Mouse (Mus musculus) adrenal gland (tissue): ENCODE data around the gene Noxa1.

Experiments used
- intact Hi-C: fragments of 180-260 bp; cut with DNase I; formaldehyde crosslinking; loops from one replicate; pipeline ENCODE4 v1.15.1; 2025
- long read RNA-seq, 2 experiments: library from polyadenylated mRNA; unstranded; transcript quantifications; one replicate each; pipeline ENCODE4 v2.0.0; 2020; ENCODE audit warnings: borderline replicate concordance in 1 of 2; ENCODE audit not compliant: insufficient replicate concordance in 1 of 2

Gene Noxa1
- long read RNA-seq, experiment 1, result 0 reads
- long read RNA-seq, experiment 2, result 0 reads

DNA sequence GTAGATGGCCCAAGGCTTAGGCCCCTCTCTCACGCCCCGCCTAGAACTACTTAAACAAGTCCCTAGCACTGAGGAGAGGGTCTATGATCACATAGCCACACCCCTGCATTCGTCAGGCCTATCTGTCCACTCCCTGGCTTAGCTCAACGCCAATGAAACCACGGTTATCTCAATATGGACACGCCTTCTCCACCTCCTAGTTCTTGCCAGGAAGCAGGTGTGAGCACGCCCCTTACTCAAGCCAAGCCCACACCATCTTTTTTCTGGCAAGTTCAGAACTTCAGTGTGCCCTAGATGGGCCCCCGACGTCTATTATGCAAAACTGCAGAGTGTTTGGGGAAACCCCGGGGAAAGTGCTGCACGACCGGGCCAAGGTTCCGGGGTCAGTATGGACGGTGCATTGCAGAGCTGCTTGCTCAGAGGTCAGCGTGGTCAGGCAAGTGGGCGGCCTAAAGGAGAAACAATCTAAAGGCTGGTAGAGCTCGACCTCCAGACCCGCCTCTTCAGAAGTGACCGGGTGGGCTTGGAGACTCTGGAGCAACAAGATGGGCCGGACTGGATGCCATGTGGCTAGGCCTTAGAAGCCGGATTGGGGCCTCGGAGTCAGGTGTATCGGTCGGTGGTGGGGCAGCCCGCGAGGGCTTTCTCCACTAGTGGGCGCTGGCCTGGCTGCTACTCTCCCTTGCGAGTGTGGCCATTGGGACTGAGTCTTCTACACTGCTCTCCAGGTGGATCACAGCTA lies at the start of gene Noxa1:
Noxa1 (minus strand) TSS at position 41 of the 742 bp plus-strand sequence.
- intact Hi-C loops, result loop anchor here (10.0 kb wide), 1 partner anchor 220 kb away; the partner anchor contains the start of gene Grin1

DNA sequence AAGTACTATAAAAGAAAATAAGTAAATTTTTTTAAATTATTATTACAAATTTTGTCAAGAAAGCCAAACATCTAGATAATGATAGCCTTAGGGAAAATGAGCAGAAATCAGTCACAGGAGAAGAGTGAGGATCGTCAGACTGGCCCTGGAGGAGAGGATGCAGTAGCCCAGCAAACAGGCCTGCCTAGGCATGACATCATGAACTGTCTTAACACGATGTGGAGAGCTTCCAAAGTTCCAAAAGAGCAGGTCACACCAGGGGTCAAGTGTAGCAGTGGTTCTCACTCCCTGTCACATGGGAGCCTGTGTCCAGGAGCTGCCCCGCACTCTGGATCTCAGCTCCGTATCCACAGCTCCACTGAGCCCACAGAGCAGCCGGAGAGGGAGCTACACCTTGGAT lies 47.0 kb upstream of the Noxa1 start:
- intact Hi-C loops, result no loop called here

DNA sequence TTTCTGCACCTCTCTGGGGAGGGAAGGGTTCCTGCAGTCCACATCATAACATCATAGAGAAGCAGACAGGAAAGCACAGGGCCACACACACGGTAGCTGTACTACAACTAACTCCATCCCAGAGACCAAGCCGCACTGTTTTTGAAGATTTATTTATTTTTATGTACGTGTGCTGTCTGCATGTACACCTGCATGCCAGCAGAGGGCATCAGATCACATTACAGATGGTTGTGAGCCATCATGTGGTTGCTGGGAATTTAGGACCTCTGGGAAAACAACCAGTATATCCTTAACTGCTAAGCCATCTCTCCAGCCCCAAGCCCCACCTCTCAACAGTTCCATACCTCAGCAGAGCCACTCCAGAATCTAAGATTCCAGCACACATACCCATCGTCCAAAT lies 46.2 kb upstream of the Noxa1 start:
- intact Hi-C loops, result no loop called here

DNA sequence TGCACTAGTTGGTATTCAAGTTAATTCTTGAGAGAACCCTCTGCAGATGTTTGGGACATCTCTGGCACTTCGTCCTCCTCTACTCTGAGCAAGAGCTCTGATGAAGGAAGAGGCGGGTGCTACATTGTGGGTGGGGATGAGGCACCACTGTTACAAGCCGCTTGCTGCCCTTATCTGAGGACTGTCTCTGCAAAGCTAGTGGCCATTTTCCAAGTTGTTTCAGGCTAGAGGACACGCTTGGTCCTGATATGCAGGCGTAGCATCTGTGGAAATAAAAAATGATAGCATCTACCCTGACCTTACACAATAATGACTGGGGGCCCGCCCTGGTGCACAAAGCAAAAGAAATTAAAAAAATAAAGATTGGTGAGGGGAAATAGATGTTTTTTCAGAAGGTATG lies 42.9 kb upstream of the Noxa1 start:
- intact Hi-C loops, result no loop called here

DNA sequence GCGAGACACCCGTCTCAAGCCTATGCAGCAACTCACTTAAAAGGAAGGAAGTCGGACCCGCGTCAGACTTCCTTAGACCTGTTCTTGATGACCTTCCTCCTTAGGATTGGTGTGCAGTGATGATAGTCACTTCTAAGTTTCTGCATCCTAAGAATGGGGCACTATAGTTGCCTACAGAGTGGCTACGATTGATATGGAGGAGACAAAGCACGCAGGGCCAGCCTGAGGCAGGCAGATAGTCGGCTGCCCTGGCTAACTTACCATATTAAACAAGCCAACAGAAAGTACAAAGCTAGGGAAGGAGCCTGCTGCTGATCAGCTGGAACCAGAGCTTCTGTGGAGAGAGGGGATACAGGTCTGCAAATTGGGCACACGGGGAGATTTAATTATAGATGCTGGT lies 36.7 kb upstream of the Noxa1 start:
- intact Hi-C loops, result no loop called here

DNA sequence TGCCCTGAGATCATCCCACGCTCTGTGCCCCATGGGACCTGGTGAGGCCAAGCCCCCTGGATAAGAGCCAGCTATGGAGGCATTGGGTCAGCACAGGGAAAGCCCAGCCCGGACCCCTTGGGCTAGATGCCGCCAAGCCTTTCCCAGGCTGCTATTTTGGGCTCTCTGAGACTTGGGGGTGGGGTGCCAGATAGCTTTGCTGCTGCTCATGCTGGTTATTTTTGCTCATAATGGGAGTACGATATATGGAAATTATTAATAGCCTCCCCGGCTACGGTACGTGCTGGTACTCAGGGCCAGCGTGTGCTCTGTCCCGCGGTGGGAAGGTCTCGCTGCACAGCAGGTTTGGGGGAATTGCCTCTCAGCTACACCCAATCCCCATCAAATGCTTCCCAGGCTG lies 33.1 kb upstream of the Noxa1 start:
- intact Hi-C loops, result loop anchor here (5.0 to 10.0 kb wide), 2 partner anchors 34 to 57 kb away; partner anchors contain the start of gene Nrarp

DNA sequence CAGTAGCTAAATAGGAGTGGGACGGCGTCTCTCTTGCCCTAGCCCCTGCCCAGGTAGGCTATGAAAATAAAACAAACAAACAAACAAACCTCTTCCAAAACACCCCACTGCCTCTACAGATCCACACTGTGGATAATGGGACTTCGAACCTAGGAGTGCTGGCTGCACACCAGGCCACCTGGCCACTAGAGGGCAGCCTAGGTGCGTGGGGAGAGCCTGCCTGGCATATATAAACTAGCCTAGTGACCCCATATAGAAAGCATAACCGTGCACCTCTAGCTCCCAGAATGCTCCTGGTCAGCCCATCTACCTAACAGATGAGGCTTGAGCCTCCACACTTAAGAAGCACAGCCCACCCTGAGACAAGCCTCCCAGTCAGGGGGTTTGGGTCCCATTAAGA lies 32.3 kb upstream of the Noxa1 start:
- intact Hi-C loops, result loop anchor here (5.0 to 10.0 kb wide), 2 partner anchors 35 to 58 kb away; partner anchors contain the start of gene Nrarp

DNA sequence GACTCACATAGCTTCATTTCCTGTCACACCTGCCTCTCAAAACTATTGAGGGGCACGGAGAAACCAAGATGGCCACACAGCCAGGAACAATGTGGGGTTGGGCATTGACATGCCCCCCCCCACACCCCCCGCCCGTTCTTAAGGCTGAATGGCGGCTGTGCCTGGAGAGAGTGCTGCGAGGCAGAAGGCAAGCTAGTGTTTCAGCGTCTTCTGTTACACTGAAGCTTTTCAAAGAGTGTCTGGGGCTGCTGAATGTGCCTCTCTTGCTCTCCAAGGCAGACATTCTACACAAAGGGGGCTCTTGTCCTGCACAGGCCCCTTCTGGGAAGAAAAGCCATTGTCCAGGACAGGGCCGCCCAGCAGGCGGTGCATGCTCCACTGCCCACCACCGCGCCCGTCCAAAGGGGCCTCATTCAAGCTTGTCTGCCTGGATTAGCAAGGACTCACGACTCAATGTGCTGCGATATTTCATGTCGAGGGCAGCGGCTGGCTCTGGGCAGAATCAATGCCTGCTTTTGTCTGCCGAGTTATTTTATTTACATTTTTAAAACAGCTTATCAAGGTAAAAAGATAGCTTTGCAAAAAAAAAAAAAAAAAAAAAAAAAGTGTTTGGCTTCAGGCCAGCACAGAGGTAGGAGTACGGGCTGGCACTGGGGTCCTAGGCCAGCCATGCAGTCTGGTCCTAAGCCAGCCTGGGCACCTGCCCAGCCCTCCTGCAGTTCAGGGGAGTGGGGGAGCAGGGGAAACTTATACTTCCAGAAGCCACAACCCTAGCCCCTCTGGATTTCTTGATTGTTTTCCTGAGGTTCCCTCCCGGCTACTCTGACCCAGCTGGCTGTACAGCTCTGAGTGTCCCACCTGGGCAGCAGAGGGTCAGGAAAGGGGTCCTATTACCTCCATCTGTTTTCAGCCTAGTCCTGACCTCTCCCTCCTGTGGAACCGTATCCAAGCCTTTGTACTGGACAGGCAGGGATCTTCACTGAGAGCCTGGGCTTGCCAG lies 31.4 kb upstream of the Noxa1 start:
- intact Hi-C loops, result loop anchor here (5.0 to 10.0 kb wide), 2 partner anchors 36 to 58 kb away; partner anchors contain the start of gene Nrarp

DNA sequence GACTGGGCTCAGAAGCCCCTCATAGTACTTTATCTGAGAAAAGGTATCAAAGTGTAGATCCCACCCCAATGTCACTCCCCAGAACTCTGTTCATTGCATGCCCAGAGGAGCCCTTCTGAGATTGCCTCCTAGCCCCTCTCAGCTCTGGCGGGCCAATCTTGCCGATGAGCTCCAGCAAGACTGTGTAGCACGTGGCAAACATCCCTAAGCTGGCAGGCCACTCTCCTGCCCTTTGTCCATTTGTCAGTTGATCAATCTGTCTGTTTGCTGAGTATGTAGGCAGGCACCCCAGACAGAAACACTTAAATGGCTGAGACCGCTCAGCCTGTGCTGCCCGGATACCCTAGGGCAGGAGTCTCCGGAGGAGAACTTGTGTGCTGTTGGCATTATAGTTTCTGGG lies 30.2 kb upstream of the Noxa1 start:
- intact Hi-C loops, result loop anchor here (5.0 to 10.0 kb wide), 2 partner anchors 37 to 60 kb away; partner anchors contain the start of gene Nrarp

DNA sequence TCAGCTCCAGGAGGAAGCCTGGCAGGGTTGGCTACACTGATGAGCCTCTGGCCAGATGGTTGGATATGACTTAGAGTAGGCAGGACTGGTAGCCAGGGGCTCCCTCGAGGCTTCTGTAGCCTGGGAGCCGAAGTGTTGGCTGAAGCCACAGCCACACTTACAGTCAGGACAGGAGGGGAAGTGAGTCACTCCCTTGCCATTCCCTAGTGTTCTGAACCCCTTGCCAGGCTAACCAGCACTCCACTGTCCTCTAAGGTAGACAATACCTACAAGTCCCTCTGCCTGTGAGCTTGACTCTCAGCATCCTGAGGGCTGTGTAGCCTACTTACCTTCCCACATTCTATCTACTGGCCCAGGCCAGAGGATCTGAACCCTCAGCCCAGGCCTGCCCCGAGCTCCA lies 29.5 kb upstream of the Noxa1 start:
- intact Hi-C loops, result loop anchor here (10.0 kb wide), 1 partner anchor 60 kb away; the partner anchor contains the start of gene Nrarp

DNA sequence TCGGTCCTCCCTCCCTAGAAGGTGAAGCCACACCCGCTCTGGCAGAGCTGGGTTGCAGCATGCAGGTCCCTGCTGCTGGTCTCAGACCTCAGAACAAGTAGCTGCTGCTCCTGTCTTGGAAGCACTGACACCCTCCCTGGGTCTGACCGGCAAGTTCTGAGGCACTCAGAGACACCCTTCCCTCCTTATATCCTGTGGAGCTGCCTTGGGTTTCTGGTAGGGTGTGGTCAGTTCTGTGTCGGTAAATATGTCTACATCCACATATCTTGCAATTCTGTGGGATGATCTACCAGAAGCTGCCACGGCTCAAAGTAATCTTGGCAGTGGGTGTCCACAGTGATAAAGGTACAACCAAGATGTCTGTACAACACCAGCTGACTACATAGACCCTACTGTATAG lies 28.6 kb upstream of the Noxa1 start:
- intact Hi-C loops, result loop anchor here (10.0 kb wide), 1 partner anchor 61 kb away; the partner anchor contains the start of gene Nrarp

DNA sequence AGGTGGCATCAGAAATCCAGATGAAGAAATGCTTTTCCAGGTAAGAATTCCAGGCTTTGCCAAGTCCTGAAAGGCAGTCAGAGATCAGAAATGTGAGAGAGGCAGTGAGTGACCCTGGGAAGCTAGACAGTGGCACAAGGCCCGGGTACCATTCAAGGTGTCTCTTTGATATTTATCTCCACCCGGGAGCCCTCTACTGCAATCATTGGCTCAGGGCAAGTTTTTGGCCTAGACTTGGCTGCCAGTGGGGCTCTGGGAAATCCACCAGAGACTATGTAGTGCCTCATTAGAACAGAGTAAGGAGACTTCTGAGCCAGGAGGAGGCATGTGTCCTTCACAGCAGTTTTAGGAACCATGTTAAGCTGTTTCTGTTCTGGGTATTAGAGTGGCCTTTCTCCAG lies 27.7 kb upstream of the Noxa1 start:
- intact Hi-C loops, result loop anchor here (10.0 kb wide), 1 partner anchor 62 kb away; the partner anchor contains the start of gene Nrarp

DNA sequence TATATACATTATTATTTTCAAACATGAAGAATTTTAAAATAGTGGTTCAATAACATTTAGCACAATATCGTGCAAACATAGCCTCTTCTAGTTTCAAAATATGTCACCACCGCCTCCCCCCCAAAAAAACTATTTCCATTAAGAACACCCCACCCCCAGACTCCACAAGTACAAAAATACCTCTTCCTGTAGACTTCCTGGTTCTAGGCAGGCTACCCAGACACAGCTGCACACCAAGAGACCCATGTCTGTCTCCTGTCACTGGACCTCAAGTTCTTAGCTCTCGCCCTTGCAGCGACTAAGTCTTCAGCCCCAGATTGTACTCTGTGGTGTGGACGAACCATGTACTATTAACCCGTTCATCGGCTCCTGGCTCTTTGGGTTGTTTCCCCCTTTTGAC lies 26.0 kb upstream of the Noxa1 start:
- intact Hi-C loops, result loop anchor here (10.0 kb wide), 1 partner anchor 64 kb away; the partner anchor contains the start of gene Nrarp

DNA sequence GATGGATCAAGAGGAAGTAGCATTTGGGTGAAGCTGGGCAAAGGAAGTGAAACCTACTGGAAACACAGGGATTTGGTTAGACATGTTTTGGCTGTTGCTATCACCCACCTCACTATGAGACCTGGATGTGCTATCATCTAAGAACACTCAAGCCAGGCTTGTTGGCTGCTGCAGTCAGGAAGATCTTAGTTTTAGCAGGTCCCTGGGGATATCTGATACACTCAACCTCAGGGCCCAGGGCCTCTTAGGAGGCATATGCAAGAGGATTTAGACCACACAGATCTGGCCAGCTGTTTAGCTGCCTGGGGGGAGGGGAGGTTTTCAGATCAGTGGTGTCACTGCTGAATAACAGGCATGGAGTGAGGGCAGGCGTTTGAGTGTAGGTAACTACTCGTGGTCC lies 20.5 kb upstream of the Noxa1 start:
- intact Hi-C loops, result no loop called here

DNA sequence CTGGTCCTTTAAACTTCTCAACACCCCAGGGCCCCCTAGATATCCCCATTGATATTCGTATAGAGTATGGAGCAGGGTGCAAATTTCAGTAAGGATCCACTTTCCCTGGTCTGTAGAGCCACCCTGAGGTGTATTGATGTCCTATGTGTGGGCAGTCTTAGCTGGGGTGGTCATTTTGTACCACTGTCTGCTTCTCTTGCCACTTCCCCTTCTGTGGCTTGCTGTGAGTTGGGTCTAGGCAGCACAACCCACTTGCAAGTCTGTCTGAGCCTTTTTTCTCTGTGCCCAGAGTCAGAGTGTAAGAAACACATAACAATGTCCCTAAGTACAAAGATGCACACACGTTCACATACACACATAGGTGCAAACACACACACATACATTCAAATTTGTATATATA lies 19.4 kb upstream of the Noxa1 start:
- intact Hi-C loops, result no loop called here

DNA sequence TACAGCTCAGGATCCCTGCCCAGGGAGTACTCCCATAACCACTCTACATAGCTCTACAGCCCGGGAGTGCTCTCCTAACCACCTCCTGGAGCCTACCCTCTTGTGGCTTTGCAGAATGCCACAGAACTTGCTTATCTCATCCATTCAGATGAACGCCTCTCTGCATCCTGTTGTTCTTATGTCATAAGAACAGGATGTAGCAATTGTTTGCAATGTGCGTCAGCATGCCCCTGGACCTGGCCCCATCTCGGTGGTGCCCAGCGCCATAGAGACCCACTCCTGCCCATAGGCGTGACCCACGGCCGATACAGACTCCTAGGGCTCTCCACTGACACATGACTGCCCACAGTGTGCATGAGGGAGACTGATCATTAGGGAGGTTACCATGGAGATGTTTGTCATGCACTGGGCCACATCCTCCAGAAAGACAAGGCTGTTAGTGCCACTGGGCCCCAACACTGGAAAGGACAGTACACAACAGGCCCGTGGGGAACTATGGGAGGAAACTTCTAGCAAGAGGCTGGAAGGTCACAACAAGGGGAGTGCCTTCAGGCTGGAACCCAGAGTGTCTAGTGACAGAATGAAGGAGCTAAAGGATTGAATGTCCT lies 16.3 kb upstream of the Noxa1 start:
- intact Hi-C loops, result no loop called here

DNA sequence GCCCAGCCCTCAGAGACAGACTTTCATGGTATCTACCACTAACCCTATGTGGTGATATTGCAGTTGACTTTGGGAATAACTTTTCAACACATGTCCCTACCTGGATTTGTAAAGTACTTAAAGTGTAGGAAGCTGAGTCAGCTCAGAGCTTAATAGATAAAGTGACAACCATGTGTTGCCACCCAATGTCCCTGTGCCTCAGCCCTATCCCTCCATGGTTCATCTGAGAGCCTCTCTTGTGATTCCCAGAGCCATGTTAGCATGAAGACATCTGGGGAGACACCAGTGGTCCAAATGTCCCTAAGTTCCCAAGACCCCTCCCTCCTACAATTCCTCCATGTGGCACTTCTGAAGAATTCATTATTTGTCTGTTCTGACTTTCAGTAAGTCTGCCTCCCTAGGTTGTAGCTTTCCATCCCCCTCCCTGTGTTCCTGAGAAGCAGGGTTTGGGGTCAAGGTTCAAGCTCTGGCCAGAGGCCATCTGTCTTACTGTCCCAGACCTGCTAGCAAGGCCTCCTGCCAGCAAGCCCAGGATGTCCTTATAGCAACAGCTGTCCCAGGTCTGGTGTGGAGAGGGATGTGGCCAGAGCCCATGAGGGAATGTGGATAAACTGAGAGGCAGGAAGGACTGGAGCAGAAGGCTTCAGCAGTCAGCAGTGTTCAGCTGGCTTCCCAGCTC lies 15.7 kb upstream of the Noxa1 start:
- intact Hi-C loops, result no loop called here

DNA sequence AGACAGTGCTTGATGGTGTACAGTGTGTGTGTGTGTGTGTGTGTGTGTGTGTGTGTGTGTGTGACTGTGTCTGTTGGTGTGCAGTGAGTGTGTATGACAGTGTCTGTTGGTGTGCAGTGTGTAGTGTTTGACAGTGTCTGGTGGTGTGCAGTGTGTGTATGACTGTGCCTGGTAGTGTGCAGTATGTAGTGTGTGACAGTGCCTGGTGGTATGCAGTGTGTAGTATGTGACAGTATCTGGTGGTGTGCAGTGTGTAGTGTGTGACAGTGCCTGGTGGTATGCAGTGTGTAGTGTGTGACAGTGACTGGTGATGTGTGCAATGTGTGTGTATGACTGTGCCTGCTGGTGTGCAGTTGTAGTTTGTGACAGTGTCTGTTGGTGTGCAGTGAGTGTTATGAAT lies 14.5 kb upstream of the Noxa1 start:
- intact Hi-C loops, result no loop called here

DNA sequence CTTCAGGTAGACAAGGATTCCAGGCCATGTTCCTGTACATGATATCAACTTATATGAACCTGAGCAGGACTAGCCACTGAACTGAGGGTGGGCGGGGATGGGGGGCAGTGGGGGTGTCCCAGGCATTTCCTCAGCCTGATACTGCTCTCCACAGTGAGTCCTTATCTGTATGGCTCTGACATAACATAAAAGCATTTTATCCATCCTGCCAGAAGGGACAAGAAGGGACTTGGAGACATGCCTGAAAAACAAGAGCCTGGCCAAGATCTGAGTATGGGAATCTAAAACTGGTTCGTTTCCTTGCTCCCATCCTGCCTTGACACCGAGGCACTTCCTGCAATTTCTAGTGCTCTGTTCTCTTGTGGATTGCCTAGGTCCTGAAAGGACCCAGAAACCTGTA lies 11.1 kb upstream of the Noxa1 start:
- intact Hi-C loops, result no loop called here

DNA sequence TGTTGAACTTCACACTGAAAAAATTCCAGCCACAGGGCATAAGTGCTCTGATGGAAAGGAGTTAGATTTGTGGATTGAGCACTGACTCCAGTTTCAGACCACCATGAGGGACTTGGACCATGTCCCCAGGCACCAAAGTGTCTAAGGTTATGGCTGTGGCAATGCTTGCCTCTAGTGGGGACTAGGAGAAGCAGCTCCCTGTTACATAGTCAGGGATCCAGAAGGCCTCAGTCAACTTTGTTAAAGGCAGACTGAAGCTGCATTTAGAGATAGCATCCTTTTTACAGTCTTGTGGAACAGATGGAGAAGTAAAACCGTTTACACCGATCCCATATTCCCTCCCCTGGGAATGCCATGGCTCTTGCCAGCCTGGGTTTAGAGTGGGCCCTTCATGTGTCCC lies 9.2 kb upstream of the Noxa1 start:
- intact Hi-C loops, result no loop called here
